Mouse (Mus musculus) testis, adult 2 months (tissue): ENCODE measurements around the gene Trmt61a.

Experiments
- CTCF ChIP-seq: fragments of 200-500 bp; IDR thresholded peaks from 2 replicates; pipeline ENCODE4 v1.5.1; 2012; ENCODE audit warnings: low read depth, mild to moderate bottlenecking, inconsistent platforms, low read length, moderate library complexity; ENCODE audit not compliant: control insufficient read depth, insufficient read depth, insufficient replicate concordance
- POLR2A ChIP-seq: fragments of 200-500 bp; IDR thresholded peaks from 2 replicates; pipeline ENCODE4 v1.6.1; 2012; ENCODE audit warnings: low read depth, mild to moderate bottlenecking, inconsistent platforms, low read length, moderate library complexity; ENCODE audit not compliant: control insufficient read depth

DNA sequence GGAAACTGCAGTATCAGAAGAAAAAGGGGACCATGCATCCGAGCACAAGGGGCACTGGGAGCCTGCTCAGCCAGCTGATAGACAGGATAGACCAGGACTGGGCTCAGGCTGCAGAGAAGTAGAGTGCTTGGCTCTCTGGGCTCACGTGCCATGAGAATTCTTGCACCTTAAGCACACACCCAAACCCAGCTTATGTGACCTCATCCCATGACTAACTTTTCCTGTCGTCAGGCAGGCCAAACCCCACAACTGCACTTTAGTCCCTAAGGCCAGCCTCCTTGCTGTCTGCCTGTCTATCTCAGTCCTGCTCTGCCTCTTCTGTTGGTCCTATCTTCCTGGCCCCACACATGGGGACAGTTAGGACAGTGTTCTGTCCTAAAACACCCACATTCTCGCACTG, 19.8 kb downstream of the Trmt61a start:
- TF ChIP-seq POLR2A, result no peak
- no peak for TF ChIP-seq CTCF
